Mouse (Mus musculus) forebrain, embryonic 14.5 days (tissue): ENCODE data around the gene Tbl3. TPM values are rescaled to one million over a fixed set of nuclear protein-coding genes. Genes with fewer than 3 reads are reported as not detected.

Source experiments
- polyA plus RNA-seq: library from polyadenylated mRNA; unstranded; fragments of >200 nt; fragmentation: Nextera tagmentation; extraction: Ambion mirVana; gene quantifications from 2 replicates; pipeline ENCODE4 v1.2.1, GENCODE M21; 2014

Tbl3 gene
- polyA plus RNA-seq, 1 experiment from 2014 or later, result 86.1 TPM

Other genes starting within 250 kb of the Tbl3 start
- 8.3 and 16.9 TPM in 2 replicates for gene E4f1, start 237.3 kb downstream of the Tbl3 start, polyA plus RNA-seq
- gene Pgp, start 237.3 kb downstream of the Tbl3 start, polyA plus RNA-seq, result 54.7 and 56.5 TPM in 2 replicates
- gene Bricd5, start 233.8 kb downstream of the Tbl3 start, polyA plus RNA-seq, result 0.38 and 1.3 TPM in 2 replicates
- gene Mlst8, start 228.6 kb downstream of the Tbl3 start, polyA plus RNA-seq, result 31.8 and 37.2 TPM in 2 replicates
- gene Caskin1, start 219.1 kb downstream of the Tbl3 start, polyA plus RNA-seq, result 9.1 and 14.6 TPM in 2 replicates
- 80.1 and 96.6 TPM in 2 replicates for gene Traf7, start 179.7 kb downstream of the Tbl3 start, polyA plus RNA-seq
- 4.0 TPM in 2 replicates for gene Rab26, start 173.4 kb downstream of the Tbl3 start, polyA plus RNA-seq
- gene Pkd1, start 157.8 kb downstream of the Tbl3 start, polyA plus RNA-seq, result 12.9 and 16.7 TPM in 2 replicates
- 59.8 and 66.4 TPM in 2 replicates for gene Tsc2, start 75.0 kb downstream of the Tbl3 start, polyA plus RNA-seq
- 10.0 and 12.3 TPM in 2 replicates for gene Nthl1, start 75.0 kb downstream of the Tbl3 start, polyA plus RNA-seq
- gene Slc9a3r2, start 57.3 kb downstream of the Tbl3 start, polyA plus RNA-seq, result 22.4 and 31.3 TPM in 2 replicates
- gene Npw, start 49.2 kb downstream of the Tbl3 start, polyA plus RNA-seq, result not detected in 2 replicates
- 14.9 and 19.7 TPM in 2 replicates for gene Zfp598, start 38.0 kb downstream of the Tbl3 start, polyA plus RNA-seq
- 105 and 136 TPM in 2 replicates for gene Syngr3, start 17.7 kb downstream of the Tbl3 start, polyA plus RNA-seq
- gene Gfer, start 11.5 kb downstream of the Tbl3 start, polyA plus RNA-seq, result 36.5 and 37.7 TPM in 2 replicates
- gene Noxo1, start 11.4 kb downstream of the Tbl3 start, polyA plus RNA-seq, result 2.2 and 2.4 TPM in 2 replicates
- not detected in 2 replicates for gene Rnf151, start 10.4 kb upstream of the Tbl3 start, polyA plus RNA-seq
- gene Rps2, start 10.5 kb upstream of the Tbl3 start, polyA plus RNA-seq, result 888 and 1,063 TPM in 2 replicates
- gene Ndufb10, start 16.8 kb upstream of the Tbl3 start, polyA plus RNA-seq, result 301 and 312 TPM in 2 replicates
- not detected in 2 replicates for gene Rpl3l, start 20.2 kb upstream of the Tbl3 start, polyA plus RNA-seq
- 25.3 TPM in 2 replicates for gene Msrb1, start 29.0 kb upstream of the Tbl3 start, polyA plus RNA-seq
- gene Hs3st6, start 45.3 kb upstream of the Tbl3 start, polyA plus RNA-seq, result 0.20 TPM in 1 of 2 replicates, not detected in the other
- not detected in 2 replicates for gene Meiob, start 96.6 kb upstream of the Tbl3 start, polyA plus RNA-seq
- gene Hagh, start 132.5 kb upstream of the Tbl3 start, polyA plus RNA-seq, result 49.7 and 52.8 TPM in 2 replicates
- 18.4 and 19.2 TPM in 2 replicates for gene Fahd1, start 142.7 kb upstream of the Tbl3 start, polyA plus RNA-seq
- 0.17 and 0.25 TPM in 2 replicates for gene Igfals, start 158.3 kb upstream of the Tbl3 start, polyA plus RNA-seq
- 89.6 and 96.1 TPM in 2 replicates for gene Nubp2, start 178.7 kb upstream of the Tbl3 start, polyA plus RNA-seq
- 78.3 and 85.0 TPM in 2 replicates for gene Spsb3, start 179.0 kb upstream of the Tbl3 start, polyA plus RNA-seq
- 18.2 and 23.3 TPM in 2 replicates for gene Eme2, start 187.4 kb upstream of the Tbl3 start, polyA plus RNA-seq
- 73.5 and 78.4 TPM in 2 replicates for gene Mrps34, start 187.5 kb upstream of the Tbl3 start, polyA plus RNA-seq
- gene Nme3, start 188.8 kb upstream of the Tbl3 start, polyA plus RNA-seq, result 79.7 and 93.4 TPM in 2 replicates
- gene Mapk8ip3, start 229.3 kb upstream of the Tbl3 start, polyA plus RNA-seq, result 49.9 and 76.1 TPM in 2 replicates